Mouse (Mus musculus) hindlimb bud, embryonic 11.5 days (tissue): Measurements from ENCODE around the gene Slc10a1.
"Not testable (repeated sequence)": the region's sequence is repeated elsewhere in the genome, so short reads cannot be mapped to it uniquely, and the experiment has no call there.

Experiments used
- DNase-seq: peaks from one replicate; pipeline ENCODE4 v3.0.0-alpha.2; 2012; ENCODE audit warnings: low read depth, low spot score; ENCODE audit errors: extremely low spot score

The Slc10a1 gene

DNA sequence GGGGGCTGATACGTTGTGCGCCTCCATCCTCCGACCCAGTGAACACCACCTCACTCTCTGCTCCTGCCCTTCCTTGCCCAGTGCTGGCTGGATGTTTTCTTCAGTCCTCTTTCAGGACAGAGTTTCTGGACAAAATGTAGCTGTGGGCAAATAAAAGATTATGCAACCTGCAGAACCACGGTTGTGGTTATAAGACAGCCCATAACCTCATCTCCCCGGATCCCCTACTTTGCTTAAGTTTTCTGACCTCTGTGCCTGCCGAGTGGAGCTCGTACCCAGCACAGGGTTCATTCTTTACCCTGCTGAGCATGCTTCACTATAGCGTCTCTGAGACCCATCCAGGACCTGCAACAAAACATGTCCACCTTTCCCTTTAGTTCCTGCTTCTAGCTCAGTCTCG, 587 bp downstream of the Slc10a1 start:
- DNase-seq = no peak

DNA sequence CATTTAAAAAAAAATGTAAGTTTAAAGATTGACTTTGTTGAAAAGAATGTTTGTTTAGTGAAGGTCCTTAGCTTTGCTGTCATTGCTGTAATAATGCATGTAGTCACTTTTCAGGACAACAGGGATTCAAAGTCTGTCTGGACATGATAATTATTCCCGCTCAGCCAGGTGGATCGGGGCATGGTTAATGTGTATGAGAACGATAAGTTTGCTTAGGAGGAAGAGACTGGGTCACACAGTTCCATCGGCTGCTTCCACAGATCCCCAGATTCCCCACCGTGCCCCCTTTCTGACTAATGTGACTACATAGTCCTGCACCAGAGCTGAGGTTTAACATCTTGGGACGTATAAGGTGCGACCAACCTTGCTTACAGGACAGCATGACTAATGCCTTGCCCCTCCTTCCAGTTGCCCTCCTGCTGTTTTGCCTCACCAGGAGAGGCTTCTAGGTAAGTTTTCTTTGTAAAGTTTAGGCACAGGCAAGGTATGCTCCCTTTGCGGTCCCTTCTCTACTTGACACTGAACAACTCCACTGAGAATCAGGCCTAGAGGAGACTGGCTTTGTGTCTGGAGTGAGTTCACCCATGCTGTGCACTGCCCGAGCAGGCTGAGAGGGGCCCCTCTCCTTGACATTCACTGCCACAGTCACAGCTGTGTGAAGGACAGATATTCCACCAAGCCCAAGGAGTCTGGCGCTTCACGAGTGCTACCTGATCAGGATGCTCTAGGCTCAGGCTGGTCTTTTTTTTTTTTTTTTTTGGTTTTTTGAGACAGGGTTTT, 2.3 kb downstream of the Slc10a1 start:
- no peak for DNase-seq

DNA sequence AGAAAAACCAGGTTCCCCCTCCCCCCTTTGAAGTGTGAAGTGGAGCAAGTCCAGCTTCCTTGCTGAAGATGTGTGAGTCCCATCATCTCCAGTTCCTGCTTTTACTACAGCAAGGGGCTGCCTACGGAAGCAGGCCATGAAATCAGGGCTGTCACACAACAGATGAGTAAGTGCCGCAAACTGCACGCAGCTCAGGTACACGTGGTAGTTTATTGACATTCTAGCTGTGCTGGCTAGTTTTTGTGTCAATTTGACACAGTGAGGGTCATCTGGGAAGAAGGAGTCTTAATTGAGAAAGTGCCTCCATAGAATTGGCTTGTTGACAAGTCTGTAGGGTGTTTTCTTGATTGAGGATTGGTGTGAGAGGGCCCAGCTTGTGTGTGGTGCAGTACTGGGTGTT, 5.9 kb downstream of the Slc10a1 start:
- no peak for DNase-seq

DNA sequence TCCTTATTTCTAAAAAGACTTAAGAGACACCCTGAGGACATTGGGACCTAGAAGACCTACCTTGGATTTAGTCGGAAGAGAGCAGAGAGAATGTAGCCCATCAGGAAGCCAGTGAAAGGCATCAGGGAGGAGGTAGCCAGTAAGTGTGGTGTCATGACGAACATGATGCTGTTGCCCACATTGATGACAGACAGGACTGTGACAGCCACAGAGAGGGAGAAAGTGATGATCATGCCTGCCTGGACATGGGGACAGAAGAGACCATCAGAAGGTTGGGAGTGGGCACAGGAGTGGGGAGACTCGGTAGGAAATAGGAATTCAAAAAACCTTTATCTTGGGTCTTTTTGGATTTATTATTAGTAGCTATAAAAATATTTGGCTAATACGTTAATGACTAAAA, 10.5 kb downstream of the Slc10a1 start:
- DNase-seq = no peak

DNA sequence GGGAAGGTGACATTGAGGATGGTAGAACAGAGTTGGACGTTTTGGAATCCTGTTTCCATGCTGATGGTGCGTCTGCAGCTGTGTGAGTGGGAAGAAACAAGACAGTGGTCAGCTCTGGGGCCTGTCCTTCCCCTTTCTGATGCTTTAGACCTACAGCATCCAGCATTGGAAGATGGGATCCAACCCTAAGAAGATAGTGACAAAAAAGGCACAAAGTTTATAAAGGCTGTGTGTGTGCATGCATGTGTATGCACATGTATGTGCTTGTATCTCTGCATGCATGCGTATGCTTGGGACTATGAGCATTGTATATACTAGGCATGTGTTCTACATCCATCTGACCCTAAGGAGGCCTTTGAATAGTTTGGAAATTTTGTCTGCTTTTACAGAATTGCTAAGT, 12.5 kb downstream of the Slc10a1 start:
- DNase-seq = no peak

DNA sequence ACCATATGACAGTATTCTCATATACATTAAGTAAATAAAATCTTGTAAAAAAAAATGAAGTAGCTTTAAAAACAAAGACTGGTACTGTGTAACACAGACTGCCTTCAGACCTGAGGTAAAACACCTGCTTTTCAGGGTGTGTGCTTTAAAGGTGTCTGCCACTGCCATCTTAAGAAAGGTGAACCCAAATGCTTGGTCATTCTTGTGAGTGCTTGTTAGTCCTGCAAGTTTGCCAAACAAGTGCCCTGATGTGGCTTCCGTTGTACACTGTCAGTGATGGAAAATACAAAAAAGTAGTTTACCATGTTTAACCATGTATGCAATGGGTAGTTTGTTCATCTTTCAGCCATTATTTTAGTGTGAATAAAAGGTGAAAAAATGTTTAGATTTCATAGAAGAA, 16.0 kb downstream of the Slc10a1 start:
- DNase-seq = no peak

DNA sequence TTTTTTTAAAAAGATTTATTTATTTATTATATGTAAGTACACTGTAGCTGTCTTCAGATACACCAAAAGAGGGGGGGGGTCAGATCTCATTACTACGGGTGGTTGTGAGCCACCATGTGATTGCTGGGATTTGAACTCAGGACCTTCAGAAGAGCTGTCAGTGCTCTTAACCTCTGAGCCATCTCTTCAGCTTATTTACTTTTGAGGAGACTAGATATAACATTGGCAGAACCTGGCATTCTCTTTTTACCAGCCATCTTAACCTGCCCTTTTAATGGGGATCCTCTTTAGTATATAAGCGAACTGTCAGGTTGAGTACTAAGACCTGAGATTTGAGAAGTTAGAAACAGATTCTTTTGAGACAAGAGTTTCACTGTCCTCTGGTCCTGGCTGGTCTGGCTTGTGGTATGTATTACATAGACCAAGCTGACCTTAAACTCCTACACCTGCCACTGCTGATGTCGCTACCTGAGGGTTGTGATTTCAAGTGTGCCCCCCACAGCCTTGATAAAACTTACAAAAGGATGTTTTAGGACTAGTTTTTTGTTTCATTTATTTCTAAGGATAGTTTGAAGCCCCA, 16.8 kb downstream of the Slc10a1 start:
- DNase-seq = no peak

DNA sequence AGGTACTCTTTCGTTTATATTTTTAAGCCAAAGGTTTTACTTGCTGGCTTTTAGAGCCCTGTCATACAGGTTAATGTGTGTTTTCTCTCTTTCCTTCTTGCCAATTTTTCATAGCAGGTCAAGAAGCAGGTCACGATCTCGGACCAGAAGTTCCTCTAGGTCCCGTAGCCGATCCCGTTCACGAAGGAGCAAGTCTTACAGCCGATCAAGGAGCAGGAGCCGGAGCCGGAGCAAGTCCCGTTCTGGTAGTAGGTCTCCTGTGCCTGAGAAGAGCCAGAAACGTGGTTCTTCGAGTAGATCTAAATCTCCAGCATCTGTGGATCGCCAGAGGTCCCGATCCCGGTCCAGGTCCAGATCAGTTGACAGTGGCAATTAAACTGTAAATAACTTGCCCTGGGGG, 18.9 kb downstream of the Slc10a1 start:
- not testable (repeated sequence) for DNase-seq

DNA sequence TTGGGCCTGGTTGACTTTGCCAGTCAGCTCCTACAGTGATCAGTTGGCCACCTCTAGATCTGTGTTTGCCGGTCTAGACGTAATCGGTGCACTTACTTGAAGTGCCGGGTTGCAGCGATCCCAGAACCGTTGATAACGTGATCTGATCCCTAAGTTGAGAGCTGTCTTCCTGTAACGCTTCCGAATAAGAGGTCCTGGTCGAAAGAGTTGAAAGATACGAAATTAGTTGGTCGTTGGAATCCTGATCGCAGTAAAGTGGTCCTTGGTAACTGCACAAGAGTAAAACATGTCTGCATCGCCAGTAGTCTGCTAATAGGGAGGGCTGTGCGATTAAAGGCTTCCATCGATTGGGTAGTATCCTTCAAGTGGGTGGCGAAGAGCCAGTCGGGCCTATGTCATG, 20.3 kb downstream of the Slc10a1 start:
- DNase-seq = no peak

DNA sequence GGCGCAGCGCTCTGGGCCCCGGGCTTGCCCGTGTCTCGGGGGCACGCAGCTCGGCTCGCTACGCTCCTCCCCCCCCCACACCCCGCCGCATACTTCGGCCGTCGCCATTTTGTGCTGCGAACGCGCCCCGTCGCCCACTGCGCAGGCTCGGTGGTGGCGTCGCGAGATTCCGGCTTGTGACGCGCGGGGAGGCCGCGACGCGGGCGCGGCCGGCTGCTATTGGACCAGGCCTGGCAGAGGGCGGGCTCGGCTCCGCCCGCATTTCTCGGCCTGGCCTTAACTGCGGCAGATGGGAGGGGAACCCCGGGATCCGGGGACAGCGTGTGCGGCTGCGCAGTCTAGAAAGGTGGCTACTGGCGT, 22.5 kb downstream of the Slc10a1 start:
- peak; percentile 82 for DNase-seq

DNA sequence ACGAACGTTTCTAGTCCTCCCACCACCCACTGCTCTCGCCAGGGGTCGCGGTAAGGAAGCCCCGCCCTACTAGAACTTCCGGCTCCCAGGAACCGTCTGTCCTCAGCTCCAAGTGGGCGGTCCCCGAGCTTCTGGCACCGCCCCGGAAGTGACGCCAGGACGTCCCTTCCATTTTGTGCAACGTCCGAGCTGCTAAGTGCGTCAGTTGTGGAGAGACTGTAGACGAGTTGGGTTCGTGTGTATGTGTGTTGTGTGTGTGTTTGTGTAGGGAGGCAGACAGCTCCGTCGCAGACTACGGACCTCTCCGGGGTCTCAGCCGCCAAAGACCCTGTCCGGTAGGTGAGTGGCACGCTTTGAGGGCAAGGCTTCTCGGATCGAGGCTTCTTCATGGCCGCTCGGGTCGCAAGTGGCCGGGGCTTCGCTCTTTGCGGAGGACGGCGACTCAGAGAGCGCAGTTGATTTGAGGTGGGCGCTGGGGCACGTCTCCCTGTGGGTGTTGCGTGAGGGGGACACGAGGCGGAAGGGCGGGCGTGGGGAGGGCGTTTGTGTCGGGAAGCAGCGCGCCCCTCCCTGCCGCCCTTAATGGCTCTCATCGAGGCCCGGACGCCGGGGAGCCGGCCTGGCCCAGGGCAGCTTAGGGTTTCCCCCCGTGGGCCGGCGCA, 23.0 kb downstream of the Slc10a1 start, which contains the start of gene Srsf5:
Gene Srsf5, plus strand, starts transcription at position 171 of the 662 bp plus-strand sequence.
- DNase-seq = peak; percentile 89

DNA sequence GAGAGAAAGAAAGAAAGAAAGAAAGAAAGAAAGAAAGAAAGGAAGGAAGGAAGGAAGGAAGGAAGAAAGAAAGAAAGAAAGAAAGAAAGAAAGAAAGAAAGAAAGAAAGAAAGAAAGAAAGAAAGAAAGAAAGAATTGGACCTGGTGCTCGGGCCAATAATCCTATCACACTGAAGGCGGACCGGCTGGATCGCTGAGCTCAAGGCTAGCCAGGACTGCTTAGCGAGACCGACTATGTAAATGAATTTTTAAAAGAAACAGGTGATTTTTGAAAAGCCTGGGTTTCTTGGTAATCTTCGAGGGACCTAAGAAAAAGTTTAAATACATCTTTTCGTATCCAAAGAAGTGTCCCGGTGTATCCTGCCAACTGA, 23.6 kb downstream of the Slc10a1 start:
- DNase-seq = not testable (repeated sequence)

DNA sequence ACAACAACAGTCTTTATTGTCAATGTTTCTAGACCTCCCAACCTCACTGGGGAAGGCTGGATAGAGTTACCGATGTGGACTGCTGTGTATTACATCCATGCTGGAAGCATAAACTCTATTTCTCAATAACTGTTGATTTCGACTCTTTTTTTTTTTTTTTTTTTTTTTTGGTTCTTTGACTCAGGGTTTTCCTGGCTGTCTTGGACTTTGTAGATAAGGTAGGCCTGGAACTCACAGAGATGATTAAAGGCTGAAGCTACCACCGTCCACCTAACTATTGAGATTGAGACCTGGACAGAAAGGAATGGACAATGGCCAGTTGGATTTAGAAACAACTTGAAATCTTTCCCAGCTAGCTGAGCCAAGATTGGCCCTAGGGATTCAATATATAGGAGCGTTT, 24.3 kb downstream of the Slc10a1 start:
- DNase-seq = no peak

DNA sequence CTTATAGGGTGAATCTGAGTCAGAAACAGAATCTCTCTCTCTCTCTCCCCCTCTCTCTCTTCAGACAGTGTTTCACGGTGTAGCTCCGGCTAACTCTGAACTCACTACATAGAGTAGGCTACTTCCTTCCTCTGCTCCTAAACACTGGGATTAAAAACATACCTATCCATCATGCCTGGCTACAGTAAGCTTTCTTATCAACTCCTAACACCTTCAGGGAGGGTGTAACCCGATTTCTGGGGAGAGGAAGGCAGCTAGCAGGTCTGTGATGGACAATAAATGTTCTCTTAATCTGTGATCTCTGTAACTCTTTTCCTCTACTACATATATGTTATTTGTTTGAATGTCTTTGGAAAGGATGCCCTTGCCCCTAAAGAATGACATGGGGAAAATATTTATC, 25.1 kb downstream of the Slc10a1 start:
- DNase-seq = no peak

DNA sequence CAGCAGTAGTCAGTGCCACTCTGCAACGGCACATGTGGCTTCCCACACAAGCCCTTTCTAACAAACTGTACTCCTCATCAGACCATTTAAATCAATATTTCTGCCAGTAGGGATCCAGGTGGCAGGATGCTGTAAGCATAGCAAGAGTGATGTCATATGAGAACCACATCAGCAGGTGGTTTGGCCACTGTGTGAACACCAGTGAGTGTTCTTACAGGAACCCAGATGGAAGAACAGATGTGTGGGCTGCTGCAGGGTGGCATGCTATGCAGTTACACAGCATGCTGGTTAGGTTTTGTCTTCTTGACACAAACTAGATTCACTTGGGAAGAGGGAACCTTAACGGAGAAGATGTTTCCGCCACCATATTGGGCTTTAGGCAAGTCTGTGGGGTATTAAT, 26.6 kb downstream of the Slc10a1 start:
- no peak for DNase-seq

DNA sequence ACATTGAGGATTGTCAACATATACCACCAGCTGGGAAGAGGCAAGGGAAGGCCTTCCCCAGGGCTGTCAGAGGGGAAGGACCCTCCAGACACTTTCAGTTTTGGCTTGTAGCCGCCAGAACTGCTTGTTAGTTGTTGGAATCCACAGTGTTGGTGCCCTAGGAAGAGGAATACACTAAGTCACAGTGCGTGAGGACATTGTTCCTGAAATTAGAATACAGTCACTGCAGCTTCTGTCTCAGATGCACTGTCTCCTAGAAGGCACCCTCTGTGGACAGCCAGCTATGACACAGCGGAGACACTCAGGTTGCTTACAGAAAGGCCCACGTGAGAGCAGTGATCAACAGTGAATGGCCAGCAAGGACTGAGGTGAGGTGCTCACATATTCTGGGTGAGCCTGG, 29.3 kb downstream of the Slc10a1 start:
- no peak for DNase-seq

DNA sequence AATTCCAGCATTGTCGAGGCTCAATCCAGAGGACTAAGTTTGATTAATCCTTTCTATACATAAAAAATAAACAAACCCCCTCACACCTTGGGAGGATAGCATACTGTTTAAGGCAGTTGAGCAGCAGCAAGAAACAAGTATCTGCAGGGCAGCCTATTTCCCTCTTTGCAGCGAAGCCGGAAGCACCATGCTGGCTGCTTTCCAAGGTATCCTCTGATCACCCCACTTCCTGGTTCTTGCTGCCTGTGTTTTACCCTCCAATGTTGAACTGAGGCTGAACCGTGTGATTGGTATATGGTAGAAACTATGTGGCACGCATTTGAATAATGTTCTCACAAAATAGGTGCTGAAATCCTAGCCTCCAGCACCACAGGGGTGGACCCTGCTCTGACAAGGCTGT, 29.9 kb downstream of the Slc10a1 start:
- no peak for DNase-seq

DNA sequence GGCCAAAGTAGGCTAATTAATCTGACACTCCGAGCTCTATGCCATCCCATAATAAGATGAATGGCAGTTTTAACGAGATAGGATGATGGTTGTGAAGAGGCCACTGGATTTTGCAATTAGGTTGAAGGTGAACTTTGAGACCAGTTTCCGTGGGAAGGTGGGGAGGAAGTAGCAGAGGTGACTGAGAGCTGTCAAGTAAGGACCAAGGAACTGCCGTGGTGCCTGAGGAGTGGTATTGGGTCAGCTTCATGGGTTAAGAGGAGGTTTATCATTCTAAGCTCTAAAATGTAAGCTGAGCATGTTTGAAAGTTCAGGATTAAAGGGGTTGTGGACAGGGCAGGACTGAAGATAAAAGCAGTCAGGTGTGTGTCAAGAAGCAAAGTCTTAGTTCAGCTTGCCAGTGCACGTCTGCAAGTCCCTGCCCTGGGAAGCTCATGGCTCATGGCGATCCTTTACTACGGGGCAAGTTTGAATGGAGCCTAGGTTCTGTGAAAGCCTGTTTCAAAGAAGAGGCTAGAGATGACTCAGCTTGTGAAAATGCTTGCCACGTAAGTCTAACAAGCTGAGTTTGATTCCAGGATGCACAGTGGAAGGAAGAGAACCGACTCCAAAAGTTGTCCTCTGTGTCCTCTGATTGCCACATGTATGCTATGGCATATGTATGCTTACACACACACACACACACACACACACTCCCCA, 31.0 kb downstream of the Slc10a1 start:
- no peak for DNase-seq

DNA sequence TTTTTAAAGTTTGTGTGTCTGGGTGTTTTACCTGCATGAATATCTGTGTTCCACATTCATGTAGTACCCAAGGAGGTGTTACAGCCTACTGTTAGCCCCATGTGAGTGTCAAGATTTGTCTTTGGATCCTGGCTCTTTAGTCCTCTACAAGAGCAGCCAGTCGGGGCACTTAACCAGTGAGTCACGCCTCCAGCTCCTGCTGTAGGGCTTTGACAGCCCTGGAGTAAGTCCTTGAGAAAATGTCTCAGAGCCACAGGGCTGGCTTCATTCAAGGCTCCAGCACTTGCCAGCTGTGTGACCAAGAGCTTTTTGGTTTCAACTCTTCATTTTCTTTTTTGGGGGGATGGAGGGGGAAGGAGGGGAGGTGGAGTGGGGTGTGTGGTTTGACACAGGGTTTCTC, 31.8 kb downstream of the Slc10a1 start:
- DNase-seq = no peak

DNA sequence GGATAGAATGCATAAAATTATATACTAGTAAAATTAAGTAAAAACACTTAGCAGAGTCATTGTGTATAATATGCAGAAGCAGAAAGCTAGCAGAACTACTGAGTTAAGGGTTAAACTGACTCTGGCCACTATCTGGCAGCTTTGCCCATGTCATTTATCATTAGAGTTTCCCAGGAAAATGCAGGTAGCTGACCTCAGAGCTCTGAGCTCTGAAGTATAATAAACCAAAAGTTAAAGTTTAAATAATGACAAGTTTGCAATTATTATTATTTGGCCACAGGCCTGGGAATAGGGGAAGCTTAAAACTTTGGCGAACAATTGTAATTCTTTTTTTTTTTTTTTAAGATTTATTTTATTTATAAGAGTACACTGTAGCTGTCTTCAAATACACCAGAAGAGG, 35.6 kb downstream of the Slc10a1 start:
- DNase-seq = no peak

DNA sequence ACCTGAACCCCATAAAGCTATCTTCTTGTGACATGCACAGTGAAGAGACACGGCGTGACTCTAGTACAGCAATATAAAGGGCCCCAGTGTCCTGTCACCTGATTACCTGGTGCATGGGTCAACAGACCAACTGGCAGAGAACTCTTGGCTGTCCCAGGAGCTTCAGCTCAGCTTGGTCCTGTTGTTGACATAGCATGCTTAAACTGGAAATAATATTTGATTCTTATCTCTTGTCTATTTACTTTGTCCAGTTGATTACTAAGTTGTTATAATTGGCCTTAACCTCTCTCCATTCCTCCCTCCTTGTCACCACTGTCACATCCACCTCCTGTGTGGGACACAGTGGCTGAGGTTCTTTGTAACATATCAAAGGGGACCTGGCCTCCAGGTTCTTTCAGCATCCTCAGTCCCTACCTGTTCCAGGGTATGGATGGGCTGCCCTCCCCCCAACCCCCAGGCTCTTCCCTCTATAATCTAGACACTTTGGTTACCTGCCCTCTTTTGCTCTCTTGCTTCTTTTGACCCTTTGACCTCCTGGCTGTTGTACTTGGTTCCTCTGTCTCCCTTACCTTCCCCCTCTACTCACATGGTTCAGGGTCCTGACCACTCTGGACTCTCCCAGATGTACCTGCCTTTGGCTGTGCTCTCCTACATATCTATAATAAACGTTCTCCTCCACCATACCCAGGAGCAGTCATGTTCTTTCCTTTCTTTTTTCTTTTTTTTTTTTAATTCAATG, 36.9 kb downstream of the Slc10a1 start:
- no peak for DNase-seq
